Mouse (Mus musculus) kidney, adult 11 months (tissue): ENCODE results near the gene Ceacam5.

Experiments
- DNase-seq: peaks from one replicate; pipeline ENCODE4 v3.0.0; 2022

Gene Ceacam5

DNA sequence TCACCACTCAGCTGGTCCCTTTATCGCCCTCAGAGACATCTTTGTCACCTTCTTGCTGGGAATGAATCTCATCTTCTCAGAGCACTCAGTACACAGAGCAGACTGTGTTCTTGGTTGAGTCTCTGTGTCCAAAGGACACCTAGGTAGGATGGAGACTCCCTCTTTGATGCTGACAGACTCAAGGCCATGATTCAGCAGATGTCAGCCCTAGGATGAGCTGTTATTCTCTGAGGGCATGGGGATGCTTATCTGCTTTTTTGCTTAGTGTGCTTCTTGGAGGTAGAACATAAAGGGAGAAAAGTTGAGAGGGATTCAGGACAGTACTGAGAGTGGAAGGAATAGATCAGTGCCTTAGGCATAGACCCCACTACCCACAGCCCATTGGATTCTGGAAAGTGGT lies at the start of gene Ceacam5:
Gene Ceacam5 (plus strand): TSS at position 301 of the 400 bp plus-strand sequence.
- DNase-seq: no peak
